Mouse (Mus musculus) erythroblast, embryonic 14.5 days (primary cell): ENCODE measurements around the gene Klf15.

ENCODE experiments used
- GATA1 ChIP-seq: IDR thresholded peaks from 2 replicates; pipeline ENCODE4 v1.6.1; 2012; ENCODE audit warnings: low read length, inconsistent platforms, mixed read lengths
- TAL1 ChIP-seq: IDR thresholded peaks from 3 replicates; pipeline ENCODE4 v1.6.1; 2012; ENCODE audit warnings: low read length, inconsistent platforms, mixed read lengths

- TF ChIP-seq TAL1 (no peak), GATA1 (no peak)
Observed at GRCm38 (mm10) chr6:90436192-90436907, 26.0 kb upstream of the Klf15 start.
